22 mouse cellular contexts compared by ENCODE assay signal in genomic region chr14:11935698-11936097, GRCm38 (mm10).
DNase-seq lines count a peak whose midpoint lies in the region; ATAC-seq and TF ChIP-seq lines count a peak whose summit lies in the region.
"Had no signal": no experiment of that assay in that cellular context is flagged by ENCODE, and none has a peak within 500 bp of the region (broad histone marks: within the 10 kb centered on the region; RNA-seq: fewer than 3 reads in every experiment).

No protein-coding gene starts in this region.

- no peak overlapping the region for H3K9ac ChIP-seq in forebrain, postnatal 0 days
- no peak overlapping the region for H3K9ac ChIP-seq in forebrain, embryonic 13.5 days
- H3K9ac ChIP-seq: forebrain, embryonic 12.5 days; heart, embryonic 12.5 days; heart, embryonic 15.5 days; hindbrain, embryonic 14.5 days had no signal

- no peak overlapping the region for H3K4me3 ChIP-seq in forebrain, postnatal 0 days (ENCODE audit: low read depth, low read length)
- no peak overlapping the region for H3K4me3 ChIP-seq in forebrain, embryonic 13.5 days
- H3K4me3 ChIP-seq in layer of hippocampus, adult 2 months: no peak overlapping the region
- H3K4me3 ChIP-seq: forebrain, embryonic 12.5 days; heart, embryonic 12.5 days; heart, embryonic 15.5 days had no signal

- DNase-seq in forebrain, postnatal 0 days: peak; percentile 9
- no peak for DNase-seq in layer of hippocampus, adult 2 months (ENCODE audit: low spot score in 2 of 2)
- no peak for DNase-seq in layer of hippocampus, postnatal 25 days (ENCODE audit: extremely low spot score in 1 of 2, low spot score in 1 of 2)
- DNase-seq in telencephalon, adult 2 months (ENCODE audit: low read depth, low spot score): peak; percentile 3
- no peak for DNase-seq in Muller cell, postnatal 12 days (ENCODE audit: inconsistent ontology term)
- DNase-seq: adrenal gland, adult 8-10 months; adrenal gland, postnatal 25 days; cerebellum, adult 18-20 months; cerebellum, adult 9-10 months; cerebellum, postnatal 14 days; gastrocnemius, postnatal 25 days; heart, adult 18-20 months; heart, postnatal 10 days; heart, postnatal 36 days had no signal

- no peak overlapping the region for H3K27ac ChIP-seq in forebrain, postnatal 0 days (ENCODE audit: low read depth, low read length)
- H3K27ac ChIP-seq in forebrain, embryonic 13.5 days: no peak overlapping the region
- H3K27ac ChIP-seq in layer of hippocampus, adult 2 months: 0 out of 2 replicates have a peak overlapping the region, but pooled peaks have one; percentile 1
- H3K27ac ChIP-seq: forebrain, embryonic 12.5 days; heart, embryonic 15.5 days; hindbrain, embryonic 14.5 days had no signal

- no peaks in the 10 kb centered on the region for H3K4me1 ChIP-seq in forebrain, postnatal 0 days (ENCODE audit: insufficient read depth)
- H3K4me1 ChIP-seq in forebrain, embryonic 13.5 days: no peaks in the 10 kb centered on the region
- H3K4me1 ChIP-seq: forebrain, embryonic 12.5 days had no signal

- 61% methylated on average over 7 of the region's 7 CpGs for WGBS in forebrain, postnatal 0 days
- whole genome bisulfite sequencing in forebrain, embryonic 13.5 days: 70% methylated on average over 7 of the region's 7 CpGs

- H3K36me3 ChIP-seq in forebrain, postnatal 0 days (ENCODE audit: insufficient read depth): no peaks in the 10 kb centered on the region
- no peaks in the 10 kb centered on the region for H3K36me3 ChIP-seq in forebrain, embryonic 13.5 days (ENCODE audit: poor library complexity, severe bottlenecking)
- H3K36me3 ChIP-seq: forebrain, embryonic 12.5 days; heart, embryonic 12.5 days; heart, embryonic 15.5 days had no signal

- no peak for TF ChIP-seq CTCF in forebrain, postnatal 0 days (IDR thresholded peaks at IDR 0.05; ENCODE audit: low read depth)
- no peak for TF ChIP-seq CTCF in layer of hippocampus, adult 2 months (conservative IDR thresholded peaks at IDR 0.05)

- peak; percentile 63 for ATAC-seq in forebrain, postnatal 0 days
- ATAC-seq in forebrain, embryonic 13.5 days: no peak
- ATAC-seq: activated CD4-positive, CD25-positive, alpha-beta regulatory T cell, adult 4 months; CD4-positive, CD25-positive, alpha-beta regulatory T cell, adult 4 months; intestine, postnatal 0 days had no signal

- no peak overlapping the region for H3K4me2 ChIP-seq in forebrain, postnatal 0 days (ENCODE audit: low read depth)
- no peak overlapping the region for H3K4me2 ChIP-seq in forebrain, embryonic 13.5 days
- H3K4me2 ChIP-seq: forebrain, embryonic 12.5 days; heart, embryonic 12.5 days; heart, embryonic 15.5 days; hindbrain, embryonic 14.5 days had no signal

- no peaks in the 10 kb centered on the region for H3K27me3 ChIP-seq in forebrain, postnatal 0 days (ENCODE audit: insufficient read depth, low read length)
- H3K27me3 ChIP-seq in forebrain, embryonic 13.5 days: no peaks in the 10 kb centered on the region
- H3K27me3 ChIP-seq: forebrain, embryonic 12.5 days; heart, embryonic 12.5 days; heart, embryonic 15.5 days had no signal

- no peaks in the 10 kb centered on the region for H3K9me3 ChIP-seq in forebrain, postnatal 0 days (ENCODE audit: low read length)
- H3K9me3 ChIP-seq in forebrain, embryonic 13.5 days (replicated peaks): no peaks in the 10 kb centered on the region
- H3K9me3 ChIP-seq: forebrain, embryonic 12.5 days; heart, embryonic 12.5 days; heart, embryonic 15.5 days had no signal

Comparison
In these comparisons a context has a peak if more than half of its experiments do, and no peak if none do; other contexts are left out.
1. DNase-seq: peak in forebrain, postnatal 0 days (single experiment) and telencephalon, adult 2 months (single experiment); none in layer of hippocampus, adult 2 months (0 of 2), layer of hippocampus, postnatal 25 days (0 of 2) and Muller cell, postnatal 12 days (single experiment).